Mouse (Mus musculus) ES-E14 (cell line): ENCODE data around the gene Schip1.

Experiments
- CHD2 ChIP-seq: IDR thresholded peaks from 2 replicates; pipeline ENCODE4 v1.6.1; 2014; ENCODE audit warnings: mild to moderate bottlenecking, low read depth, low read length, inconsistent platforms
- ZNF384 ChIP-seq: IDR thresholded peaks from 2 replicates; pipeline ENCODE4 v1.6.1; 2012; ENCODE audit warnings: low read depth, low read length, inconsistent platforms

DNA sequence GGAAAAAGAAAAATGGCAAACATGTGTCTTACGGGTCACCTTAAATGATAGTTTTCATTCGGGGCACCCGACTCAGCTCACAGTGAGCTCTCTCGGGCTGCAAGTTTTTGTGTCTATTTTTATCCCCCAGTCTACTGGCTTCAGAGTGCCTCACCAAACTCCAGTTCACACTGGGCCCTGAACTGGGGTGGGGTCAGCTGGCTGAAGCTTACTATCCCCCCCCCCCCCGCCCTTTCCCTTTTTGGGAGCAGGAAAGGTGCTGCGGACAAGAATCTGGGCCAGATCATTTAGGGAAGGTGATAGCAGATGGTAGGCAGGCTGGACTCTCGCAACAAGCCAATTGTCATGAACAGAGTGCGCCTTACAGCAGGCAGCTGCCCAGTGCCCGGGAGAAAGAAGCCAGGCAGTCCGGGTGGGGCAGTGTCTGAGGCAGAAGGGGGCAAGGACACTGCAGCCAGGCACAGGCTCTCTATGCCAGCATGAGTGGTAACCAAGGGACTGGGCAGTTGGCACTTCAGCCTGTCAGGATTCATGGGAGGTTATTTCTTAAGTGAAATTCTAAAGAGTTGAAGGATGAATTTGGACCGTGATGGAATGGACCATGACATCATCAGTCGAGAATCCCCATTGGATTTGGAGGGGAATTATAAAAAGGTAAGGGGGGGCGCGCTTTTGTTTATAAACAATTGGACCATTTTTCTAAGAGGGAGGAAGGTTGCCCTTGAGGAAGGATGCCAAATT lies 519.3 kb downstream of the Schip1 start:
- TF ChIP-seq ZNF384 (no peak), CHD2 (no peak)
